Mouse (Mus musculus): Measurements from ENCODE around the gene Olfr1197.

- no peak for TF ChIP-seq CTCF (IDR thresholded peaks at IDR 0.05; ENCODE audit: control insufficient read depth, insufficient read depth, low read length)
- no peak for TF ChIP-seq POLR2A (IDR thresholded peaks at IDR 0.05; ENCODE audit: borderline replicate concordance, control insufficient read depth, low read depth, low read length)
These were observed 43.1 kb downstream of the Olfr1197 start, which contains the start of gene Olfr1195 for GRCm38 (mm10) chr2:88689087-88689486.
